Mouse (Mus musculus): Measurements from ENCODE around the gene Tmeff1.

The Tmeff1 gene

DNA sequence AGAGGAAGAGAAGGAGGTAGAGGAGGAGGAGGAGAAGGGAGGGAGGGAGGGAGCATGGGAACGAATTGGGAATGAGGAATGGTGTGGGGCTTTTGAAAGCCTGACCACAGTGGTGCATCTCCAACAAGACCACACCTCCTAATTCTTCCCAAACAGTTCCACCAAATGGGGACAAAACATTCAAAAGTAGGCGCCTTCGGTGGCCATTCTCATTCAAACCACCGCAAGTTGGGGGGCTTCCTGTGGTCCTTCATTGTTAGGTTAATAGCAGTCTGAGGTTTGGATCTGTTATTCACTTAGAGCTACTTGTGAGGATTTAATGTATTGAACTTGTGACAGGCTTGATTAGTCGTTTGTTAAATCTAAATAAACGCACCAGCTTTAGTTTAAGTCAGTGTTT, 40.0 kb downstream of the Tmeff1 start:
- no peak for DNase-seq

DNA sequence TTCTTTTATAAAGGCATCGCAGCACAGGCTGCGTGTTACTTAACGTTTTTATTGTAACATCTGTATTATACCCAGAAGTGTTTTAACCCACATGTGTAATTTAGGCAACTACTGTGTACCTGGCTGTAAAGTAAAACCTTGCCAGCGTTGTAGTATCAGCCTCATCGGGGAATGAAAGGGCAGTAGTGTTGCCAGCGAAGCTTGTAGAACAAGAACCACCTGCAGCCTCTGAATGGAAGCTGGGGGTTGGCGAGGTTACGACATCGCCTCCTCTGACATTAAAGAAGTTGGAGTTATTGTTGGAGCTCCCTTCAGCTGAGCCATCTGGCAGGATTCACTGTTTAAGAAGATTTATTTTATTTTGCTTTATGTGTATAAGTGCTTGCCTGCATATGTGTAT, 40.9 kb downstream of the Tmeff1 start:
- no peak for DNase-seq

DNA sequence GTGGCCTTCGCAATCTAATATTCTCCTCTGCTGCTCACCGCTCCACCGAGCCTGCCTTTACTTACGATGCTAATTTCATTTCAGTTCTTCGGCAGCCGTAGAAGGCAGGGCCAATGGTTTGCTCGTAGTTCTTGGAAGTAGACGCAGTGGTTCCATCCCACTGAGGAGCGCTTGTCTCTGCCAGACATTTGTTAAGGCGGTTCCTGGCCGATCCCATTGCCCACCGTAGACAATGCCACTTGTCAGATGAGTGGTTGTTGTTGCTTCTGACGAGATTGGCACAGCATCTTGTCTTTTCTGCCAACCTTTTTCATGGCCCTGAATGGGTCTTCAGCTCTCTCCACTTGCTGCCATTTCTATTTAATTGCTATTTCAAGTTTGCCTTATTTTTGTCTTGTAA, 44.5 kb downstream of the Tmeff1 start:
- no peak for DNase-seq

DNA sequence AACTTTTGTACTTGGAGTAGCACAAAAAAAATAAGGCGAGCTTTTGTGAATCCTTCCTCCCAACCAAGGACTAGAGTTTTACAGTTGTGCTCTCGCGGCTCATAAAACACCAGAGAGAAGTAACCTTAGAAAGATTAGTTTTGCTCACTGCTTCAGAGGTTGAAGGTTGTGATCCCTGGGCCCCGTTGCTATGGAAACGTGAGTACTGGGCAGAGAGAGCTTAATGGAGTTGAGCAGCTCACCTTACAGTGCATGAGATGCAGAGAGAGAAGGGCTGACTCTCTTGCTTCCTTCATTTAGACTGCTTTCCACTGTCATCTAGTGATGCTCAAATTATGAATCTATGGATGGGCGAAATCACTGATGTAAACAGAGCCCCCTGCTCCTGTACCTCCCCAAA, 48.6 kb downstream of the Tmeff1 start:
- no peak for DNase-seq

DNA sequence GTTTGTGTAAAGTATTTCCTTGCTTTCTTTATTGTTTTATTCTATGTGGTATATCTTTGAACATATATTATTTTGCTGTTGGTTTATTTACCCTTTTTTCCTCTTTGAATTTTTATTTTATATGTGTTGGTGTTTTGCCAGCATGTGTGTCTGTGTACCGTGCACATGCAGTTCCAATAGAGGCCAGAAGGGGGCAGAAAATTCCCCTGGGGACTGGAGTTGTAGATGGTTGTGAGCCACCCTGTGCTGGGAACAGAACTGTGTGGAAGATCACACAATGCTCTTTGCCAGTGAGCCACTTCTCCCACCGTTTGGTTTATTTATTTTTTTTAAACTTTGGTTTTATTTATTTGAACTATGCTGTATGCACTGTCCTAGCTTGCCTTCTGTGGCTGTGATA, 49.1 kb downstream of the Tmeff1 start:
- DNase-seq = no peak

DNA sequence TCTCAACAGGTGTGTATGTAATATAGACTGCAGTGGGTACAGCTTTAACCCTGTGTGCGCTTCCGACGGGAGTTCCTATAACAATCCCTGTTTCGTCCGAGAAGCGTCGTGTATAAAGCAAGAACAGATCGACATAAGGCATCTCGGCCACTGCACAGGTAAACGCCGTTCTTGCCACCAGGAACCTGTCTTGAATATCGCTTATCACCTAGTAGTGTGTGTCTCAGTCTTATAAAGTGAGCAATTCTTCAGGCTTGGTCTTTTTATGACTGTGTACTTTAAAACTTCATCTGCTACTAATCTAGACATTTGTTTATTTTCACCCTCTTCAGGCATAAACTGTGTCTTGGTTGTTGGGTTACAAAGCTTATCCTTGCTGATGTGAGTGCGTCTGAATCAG, 51.9 kb downstream of the Tmeff1 start:
- no peak for DNase-seq

DNA sequence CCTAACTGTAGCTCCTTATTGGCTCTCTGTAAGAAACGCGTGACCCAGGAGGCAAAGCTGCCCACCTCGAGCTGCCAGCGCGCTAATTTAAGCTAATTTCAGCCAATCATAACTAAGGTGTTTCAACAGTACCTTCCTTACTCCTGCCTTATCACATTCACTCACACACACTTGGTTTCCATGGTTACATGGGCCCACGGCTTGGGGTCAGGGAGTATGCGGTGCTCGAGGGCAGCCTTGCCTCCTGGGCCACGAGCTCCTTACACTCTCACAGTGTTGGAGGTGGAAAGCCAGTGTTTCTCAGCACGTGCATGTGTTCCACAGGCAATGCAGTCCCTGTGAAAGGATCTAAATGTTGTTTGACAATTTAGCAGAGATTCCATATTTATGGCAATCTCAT, 53.2 kb downstream of the Tmeff1 start:
- no peak for DNase-seq

DNA sequence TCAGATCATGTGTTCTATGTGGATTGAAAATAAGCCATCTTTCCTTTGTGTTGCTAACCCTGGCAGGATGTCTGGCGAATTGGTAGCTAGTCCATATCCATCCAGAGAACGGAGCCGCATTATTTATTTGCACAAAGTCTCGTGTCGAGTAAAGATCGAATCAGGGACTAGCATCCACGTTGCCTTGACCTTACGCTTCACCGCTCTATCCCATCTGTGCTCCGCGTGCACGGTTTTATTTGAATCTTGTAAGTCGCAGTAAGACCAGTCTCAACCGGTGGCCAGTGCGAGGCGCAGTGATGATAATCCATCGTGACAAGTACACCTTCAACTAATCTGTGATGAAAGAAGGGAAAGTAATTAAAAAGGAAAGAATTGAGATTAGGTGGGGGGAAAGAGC, 54.5 kb downstream of the Tmeff1 start:
- DNase-seq = no peak

DNA sequence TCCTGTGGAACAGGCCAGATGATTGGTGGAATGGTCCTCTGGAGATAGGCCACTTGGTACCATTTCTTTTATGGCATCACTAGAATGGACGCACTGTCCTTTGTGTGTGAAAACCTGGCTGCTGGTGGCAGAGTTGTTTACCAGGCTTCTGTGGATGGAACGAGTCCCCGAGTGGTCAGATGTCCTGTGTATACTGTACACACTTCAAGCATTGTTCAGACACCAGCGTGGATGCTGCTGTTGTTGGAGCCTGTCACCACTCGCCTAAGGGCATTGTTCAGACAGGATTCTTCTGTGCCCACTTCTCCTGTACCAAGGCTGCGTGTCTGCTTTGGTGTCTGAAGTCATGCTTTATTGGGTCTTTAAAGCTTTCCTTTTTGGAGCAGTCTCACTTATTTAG, 58.8 kb downstream of the Tmeff1 start:
- DNase-seq = no peak

DNA sequence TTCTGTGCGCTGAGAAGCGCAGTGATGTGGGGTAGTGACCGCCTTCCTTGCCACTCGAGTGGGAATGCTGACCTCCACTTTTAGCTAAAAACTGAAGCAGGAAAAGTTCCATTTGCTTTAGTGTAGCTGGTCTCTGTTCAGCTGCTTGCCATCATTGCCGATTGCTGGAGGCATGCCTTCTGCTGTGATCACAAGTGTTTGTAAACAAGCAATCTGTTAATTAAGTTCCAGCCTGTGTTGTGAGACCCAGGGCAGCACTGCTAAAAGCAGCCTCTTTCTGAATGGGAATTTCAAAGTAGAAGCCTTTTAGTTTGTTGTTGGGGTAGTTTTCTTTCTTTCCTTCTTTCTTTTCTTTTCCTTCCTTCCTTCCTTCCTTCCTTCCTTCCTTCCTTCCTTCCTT, 61.2 kb downstream of the Tmeff1 start:
- DNase-seq = no peak

DNA sequence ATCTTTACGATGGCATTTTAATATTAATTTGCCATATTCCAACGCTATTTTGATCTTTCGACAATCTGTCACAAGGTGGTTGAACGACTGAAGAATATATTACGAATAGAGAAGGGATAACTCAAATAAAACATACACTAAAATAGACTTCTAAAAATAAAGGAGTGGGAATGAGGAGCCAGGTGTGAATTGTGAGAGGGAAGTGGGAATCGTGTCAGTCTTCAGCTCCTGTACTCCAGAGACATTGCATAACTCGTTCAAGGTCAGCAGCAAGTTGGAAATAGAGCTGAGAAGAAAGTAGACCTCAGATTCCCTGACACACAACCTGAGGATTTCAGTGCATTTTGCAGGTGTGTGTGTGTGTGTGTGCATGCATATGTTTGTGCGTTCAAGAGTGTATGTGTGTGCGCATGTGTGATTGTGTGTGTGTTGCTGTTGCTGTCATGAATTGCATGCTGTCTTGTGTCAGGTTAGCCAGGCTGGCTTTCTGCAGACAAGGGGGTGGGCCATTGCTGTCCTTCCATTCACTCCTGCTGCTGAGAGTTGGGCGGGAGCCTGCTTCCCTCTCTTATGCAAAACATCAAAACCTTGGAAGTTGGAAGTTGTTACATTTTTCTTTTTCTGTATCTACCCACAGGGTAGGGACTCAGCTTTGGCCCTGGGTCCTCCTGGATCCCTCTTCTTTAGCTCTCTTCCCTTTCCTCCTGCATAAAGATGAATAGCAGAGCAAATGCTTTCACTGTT, 65.8 kb downstream of the Tmeff1 start:
- DNase-seq = no peak

DNA sequence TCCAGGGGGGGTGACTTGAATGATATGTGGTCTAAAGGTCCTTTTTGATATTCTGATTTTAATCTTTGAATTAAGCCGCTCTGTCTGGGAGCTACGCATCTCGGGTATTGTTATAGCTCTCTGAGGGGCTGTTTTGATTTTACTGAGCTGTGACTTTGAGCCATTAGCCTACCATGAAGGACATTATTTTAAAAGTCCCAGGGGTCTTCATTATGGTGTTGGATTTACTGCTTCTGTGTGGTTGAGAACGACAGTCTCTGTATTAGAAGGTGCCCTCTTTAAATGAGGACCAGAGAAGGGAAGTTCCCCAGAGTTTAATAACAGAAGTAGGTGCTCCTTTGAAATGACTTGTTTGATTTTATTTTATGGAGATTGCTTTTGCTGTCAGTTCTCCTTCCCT, 69.1 kb downstream of the Tmeff1 start:
- no peak for DNase-seq

DNA sequence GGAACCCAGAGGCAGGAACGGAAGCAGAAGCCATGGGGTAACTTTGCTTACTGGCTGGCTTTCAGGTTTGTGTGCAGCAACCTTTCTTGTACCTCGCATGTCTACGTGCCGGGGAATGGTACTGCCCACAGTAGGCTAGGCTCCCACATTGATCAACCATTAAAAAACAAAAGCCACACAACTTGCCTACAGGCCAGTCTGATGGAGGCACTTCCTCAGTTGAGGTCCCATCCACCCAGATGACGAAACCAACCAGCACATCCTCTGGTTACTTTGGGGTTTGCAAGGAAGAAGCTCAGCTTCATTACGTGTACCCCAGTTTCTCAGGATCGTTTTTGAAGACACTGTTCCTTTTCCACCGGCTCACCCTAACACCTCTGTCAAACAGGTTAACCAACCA, 71.6 kb downstream of the Tmeff1 start:
- no peak for DNase-seq

DNA sequence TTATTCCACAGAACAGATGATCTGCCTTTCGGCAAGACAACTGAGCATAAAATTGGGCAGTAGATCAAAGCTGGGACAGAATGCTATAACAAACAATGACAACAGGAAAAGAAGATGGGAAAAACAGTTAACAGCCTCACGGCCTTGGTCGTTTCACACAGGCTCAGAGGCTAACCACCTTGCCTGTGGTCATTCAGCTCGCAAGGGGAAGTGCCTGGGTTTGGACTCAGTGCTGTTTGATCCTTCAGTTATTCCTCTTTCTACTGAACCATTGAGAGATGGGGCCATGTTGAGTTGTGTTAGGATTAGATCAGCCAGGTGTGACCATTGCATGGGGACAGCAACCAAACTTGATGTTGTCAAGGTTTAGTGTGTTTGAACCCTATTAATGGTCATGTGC, 75.2 kb downstream of the Tmeff1 start:
- no peak for DNase-seq

DNA sequence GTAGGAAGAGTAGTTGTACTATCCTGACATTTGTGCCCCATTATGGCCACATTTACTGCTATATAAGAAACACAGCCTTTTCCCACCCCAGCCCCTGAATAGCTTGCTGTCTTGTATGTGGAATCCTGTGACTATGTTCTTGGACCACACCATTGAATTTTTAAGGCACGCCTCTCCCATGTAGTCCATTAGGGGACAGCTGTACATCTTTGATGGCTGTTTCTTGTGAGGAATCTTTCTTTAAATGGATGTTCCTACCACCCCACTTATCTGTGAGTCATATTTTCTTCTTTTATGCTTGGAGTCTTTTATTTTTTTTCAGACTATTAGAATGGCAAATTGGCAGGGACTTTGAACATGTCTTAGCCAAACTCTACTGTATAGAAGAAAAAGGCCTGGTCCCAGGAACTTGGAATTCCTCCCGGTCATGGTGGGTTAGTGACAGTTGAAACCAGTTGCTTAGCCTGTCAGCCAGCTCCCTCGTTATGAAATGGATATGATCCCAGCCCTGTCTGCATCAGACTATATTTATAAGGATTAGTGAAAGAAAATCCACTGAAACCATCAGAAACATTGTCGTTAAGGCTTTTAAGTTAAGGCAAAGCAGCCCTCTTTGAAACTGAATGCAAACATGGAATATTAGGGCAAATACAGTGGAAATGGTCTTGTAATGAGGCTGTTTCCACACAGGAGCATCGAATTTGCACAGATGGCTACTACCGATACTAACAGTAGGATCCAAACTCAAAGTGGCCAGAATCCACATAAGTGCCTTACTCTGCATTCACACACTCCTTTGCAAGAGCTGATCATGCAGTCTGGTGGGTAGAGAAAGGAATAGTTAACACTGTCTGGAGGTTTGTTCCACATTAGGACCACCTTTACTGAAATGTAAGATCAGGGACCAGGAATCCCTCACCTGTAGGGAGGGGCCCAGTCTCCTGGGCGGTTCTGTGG, 75.9 kb downstream of the Tmeff1 start:
- DNase-seq = no peak

DNA sequence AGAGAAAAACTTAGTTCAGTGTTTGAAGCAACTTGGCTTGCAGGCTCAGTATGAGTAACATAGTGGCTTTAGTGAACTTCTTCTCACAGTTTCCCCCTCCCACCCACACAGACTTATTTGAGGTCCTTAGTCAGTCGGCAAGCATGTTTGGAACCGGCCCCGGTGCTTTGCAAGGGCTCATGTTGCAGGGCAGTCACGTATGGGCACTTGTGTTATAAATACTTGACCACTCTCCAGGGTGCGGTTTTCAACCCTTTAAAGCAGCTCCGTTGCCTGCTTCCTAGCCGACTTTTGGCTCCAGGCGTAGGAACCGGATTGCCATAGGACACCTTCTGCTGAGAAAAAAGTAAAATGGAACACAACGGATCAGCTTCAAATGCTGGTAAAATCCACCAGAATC, 78.3 kb downstream of the Tmeff1 start, which contains the start of gene Cavin4:
Cavin4 (plus strand) TSS at position 244 of the 400 bp plus-strand sequence.
- DNase-seq = no peak

DNA sequence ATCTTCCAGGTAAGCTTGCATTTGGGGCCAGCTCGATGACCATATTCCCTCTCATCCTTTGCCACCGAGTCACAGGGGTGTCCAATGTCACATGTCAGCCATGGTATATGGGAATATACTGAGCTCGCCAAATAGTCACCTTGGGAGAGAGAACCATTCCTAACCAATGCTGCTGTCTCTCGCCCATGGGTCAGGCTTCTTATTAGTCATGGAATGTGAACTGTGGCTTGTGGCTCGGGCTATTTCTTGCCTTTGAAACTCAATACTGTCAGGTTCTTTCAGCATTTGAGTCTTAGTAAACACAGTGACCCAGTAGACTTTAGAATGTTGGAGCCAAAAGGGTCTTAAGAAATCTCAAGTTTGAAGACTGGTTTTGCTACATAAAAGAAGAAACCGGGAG, 79.0 kb downstream of the Tmeff1 start:
- no peak for DNase-seq

DNA sequence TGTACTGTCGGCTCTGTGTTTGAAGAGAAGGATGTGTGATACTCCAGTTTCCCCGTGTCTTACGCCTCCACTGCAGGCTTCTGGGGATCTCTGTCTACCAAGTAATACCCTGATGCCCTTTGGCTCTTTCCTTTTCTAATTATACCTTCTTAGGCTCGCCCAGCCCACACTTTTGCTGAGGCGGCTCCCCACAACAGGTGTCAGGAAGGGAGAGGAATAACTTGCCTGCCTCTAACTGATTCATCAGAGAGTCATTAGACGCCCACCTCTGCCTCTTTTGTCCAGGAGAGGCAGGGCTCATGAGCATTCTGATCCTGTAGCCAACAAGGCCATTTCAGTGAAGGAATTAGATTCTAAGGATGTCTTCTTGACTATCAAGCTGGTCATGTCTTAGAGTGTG, 82.3 kb downstream of the Tmeff1 start:
- DNase-seq = no peak

DNA sequence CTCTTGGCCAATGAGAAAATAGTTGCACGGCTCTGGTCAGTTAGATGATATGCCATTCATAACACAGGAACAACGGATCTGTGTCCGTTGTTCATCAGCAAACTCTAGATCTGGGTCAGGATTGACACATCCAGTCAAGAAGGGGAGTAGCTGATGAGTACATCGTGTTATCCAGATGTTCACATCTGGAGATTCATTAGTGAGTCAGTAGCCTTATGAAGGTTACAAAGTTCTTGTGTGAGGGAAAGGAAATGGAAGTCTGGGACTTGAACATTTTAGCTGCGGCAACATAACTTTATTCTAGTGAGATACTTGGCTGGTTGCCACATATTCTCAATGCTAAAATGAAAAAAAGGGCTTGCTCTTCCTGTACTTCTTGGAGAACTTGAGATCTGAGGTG, 87.9 kb downstream of the Tmeff1 start:
- no peak for DNase-seq

DNA sequence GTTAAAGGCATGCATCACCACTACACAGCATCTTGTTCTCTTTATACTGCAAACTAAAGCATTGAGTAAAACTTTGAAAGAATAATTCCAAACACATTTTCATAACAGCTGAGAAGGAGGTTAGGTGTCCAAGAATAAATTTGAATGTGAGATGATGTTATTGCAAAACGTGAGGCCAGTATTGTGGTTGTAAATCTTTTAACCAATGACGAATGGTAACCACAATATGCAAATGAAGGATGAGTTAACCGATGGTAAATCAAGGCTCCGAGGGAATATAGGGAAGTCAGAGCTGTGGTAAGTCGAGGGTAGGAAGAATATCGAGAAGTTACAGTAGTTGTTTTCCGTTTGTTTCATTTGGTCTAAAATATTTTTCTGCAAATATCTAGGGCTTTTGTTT, 89.4 kb downstream of the Tmeff1 start:
- DNase-seq = no peak

DNA sequence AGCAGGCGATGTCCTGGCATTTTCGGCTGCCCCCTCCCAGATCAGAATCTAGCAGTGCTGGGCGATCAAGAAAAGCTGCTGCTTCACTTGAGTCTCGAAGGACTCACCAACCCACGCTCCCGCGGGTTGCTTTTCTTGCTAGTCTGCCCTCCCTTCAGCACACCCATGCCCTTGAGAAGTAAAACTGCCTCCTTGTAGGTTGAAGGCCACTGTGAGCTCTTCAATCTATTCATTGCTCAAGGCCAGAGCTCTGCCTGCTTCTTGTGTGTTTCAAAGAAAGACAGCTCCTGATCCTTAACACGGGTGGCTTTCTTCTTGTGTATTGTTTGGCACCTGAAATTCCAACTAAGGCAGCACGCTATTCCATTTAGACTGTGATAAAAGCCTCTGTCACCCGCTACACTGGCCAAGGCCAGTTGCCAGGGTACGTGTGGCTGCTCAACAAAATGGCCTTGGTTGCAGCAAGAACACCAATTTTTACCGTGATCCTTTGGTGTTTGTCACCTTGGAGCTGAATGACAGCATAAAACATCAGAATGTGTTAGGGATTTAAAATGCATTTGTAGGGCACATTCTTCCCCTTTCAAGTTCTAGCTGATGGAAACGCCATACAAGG, 91.7 kb downstream of the Tmeff1 start:
- DNase-seq = no peak

DNA sequence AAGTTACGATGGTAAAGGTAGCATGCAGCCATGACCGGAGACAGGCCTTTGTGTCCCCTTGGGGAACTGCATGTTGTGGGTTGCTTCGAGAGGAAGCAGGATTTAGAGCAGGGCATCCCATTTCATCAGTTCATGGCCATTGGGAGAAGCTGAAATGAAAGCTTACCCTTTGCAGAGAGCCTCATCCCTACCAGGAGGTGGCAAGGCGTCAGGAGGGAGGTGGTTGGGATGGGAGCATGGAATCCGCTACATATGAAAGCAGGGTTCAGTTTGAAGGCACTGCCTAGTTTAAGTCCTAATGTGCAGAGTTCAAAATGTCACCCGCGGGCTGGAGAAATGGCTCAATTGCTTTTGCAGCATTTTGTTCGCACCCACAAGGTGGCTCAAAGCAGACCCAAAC, 92.3 kb downstream of the Tmeff1 start:
- no peak for DNase-seq

DNA sequence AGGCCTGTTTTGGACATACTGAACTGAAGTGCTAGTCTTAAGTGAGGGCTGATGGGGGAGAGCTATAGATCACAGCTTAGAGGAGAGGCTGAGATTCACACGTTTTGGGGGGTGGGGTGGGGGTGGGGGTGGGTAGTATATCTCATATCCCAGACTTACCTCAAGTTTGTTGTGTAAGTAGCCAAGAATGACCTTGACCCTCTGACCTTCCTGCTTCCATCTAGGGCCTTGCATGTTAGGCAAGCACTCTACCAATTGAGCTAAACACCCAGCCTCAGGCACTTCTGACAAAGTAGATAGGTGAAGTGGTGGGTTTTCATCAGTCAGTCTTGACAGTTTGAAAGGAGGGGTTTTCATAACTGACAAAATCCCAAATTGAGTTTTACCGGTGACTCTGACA, 92.8 kb downstream of the Tmeff1 start:
- no peak for DNase-seq

DNA sequence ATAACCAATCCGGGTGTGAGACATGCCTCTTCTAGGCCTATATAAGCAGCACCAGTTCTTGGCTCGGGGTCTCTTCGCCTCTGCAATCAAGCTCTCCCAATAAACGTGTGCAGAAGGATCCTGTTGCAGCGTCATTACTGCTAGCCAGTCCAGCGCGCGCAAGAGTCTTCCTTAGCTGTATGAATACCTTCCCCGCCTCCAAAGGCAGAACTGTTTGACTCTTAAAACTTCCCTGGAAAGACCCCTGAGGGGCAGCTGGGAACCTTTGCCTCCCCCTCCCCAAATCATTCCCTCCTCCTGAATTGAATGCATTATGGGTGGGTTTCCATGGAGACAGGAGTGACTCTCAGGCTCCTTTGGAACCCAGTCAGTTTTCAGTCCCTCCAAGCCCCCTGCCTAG, 93.8 kb downstream of the Tmeff1 start:
- no peak for DNase-seq
